Mouse (Mus musculus): ENCODE data around the gene Hspb7. TPM values are rescaled to one million over a fixed set of nuclear protein-coding genes. Genes with fewer than 3 reads are reported as not detected.
A peak's percentile ranks its signal among the peaks of the same experiment; 100 is the strongest.

Hspb7 gene
- total RNA-seq, 2 experiments from 2014 or later: 200 to 208 TPM

GRCm38 (mm10) chr4:141419398-141420191, 984 bp upstream of the Hspb7 start:
- DNase-seq: no peak

DNA sequence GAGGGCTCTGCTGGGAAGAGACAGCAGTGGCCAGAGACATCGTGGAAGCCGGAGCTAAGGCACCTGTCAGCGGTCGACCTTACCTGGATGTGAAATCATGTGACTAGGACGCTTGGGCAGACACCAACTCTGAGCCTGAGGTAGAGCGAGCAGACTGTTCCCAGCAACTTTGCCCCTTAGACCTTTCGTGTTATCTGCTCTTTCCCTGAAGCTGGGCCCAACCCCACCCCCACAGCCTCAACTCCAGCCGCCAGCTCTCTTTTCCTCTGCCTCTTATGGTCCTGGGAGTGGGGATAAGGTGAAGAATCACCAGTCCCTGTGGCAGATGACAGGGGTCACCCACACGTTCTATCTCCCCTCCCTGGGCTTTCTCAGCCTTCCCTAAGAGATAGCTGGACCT, 307 bp downstream of the Hspb7 start:
- no peak for DNase-seq

DNA sequence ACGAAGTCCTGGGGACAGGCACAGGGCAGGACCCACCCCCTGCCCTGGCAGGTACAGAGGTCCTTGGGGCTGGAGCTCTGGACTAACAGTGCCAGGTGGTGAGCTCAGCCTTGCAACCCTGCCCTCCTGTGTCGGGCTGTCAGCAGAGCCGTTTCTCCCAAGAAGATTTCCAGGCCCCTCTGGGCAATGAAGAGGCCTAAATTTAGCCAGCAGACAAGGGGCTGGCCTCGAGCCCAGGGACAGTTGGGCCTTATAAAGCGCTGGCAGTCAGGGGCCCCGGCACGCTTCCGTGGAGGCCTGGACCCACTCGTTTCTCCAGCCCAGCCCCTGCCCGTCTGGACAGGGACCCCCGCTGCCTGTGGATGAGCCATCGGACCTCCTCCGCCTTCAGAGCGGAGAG, 844 bp downstream of the Hspb7 start:
- DNase-seq: peak; percentile 81

DNA sequence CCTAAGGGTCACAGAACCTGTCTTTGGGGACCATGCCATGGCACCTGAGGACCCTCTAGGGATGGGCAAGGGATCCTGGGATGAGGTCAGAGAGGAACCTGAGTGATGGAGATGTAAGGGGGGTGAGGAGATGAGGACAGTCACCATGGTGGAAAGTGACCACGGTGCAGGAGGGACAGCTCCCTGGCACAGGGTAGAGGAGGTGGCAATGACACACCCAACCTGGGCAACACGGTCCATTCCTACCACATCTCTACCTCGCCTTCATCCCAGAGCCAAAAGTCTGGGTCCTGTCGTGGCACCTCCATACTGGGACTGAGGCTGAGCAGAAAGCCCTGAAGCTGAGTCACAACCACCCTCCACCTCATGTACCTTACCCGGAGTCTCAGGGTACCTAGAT, 2.3 kb downstream of the Hspb7 start:
- no peak for DNase-seq

GRCm38 (mm10) chr4:141423288-141423687, 2.7 kb downstream of the Hspb7 start:
- no peak for DNase-seq

DNA sequence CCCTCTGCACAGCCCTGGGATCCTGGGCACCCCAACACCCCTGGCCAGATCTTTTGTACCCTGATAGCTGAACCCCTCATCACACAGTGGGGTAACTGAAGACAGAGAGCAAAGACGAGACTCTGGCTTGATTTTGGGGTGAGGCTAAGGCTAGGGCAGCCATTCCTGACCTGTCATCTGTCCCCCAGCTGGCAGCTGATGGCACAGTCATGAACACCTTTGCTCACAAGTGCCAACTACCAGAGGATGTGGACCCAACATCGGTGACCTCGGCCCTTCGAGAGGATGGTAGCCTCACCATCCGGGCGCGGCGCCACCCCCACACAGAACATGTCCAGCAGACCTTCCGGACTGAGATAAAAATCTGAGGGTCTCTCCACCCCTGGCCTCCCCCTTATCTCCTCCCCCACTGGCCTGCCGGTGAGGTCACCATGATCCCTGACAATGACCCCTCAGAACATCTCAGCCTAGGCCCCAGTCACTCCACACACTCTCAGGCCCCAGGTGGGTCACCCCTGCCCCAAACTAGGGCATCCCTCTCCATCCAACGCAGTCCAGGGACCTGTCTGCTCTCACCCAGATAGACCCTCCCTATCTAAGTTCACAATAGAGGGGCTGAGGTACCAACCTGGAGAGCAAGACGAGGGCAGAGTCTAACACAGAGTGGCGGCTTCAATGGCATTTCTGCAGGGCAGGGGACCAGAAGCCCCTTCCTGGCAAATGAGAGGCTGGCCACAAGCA, 3.3 kb downstream of the Hspb7 start:
- DNase-seq: no peak

DNA sequence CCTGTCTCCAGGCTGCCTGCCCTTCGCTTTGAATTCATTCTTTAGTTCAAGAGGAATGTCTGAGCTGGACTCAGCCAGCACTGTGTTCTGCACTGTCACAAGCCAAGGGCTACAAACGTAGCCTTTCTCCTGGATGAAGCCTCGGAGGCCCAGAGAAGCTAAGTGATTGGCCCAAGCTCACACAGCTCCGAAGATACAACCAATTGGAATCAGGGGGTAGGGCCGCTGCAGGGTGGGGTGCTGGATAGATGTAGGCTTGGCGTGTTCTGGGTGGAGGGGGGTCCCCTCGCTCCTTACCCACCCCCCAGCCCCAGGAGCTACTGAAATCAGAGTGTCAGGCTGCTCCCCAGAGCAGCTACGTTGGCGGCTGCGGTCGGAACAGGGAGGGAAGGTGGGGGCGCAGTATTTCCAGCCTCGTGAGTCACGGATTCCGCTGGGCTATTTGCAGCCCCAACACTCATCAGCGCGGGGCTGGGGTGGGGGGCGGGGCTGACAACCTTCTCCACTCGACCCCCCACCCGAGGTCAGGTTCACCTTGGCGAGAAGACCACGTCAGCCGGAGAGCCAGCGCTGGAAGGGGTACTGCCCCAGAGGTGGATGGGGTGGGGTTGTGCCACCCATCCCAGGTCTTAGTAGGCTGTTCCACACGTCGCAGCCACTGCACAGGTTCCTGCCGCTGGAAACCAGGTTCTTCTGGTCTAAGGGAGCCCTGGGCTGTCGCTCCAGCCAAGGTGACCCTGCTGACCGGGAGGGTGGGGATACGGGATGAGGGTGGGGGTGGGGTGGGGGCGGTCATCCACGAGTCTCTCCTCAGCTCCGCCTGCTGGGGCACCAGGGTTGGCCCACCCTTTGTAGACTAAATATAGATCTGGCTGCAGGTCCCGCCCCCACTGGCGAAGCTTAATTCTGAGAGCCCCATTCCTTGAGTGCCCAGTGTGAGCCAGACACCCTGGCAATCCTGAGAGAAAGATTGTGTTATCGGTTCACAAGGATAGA, 5.2 kb downstream of the Hspb7 start:
- peak; percentile 58 for DNase-seq

- DNase-seq: no peak
These were observed 6.5 kb downstream of the Hspb7 start for GRCm38 (mm10) chr4:141426796-141427745.

DNA sequence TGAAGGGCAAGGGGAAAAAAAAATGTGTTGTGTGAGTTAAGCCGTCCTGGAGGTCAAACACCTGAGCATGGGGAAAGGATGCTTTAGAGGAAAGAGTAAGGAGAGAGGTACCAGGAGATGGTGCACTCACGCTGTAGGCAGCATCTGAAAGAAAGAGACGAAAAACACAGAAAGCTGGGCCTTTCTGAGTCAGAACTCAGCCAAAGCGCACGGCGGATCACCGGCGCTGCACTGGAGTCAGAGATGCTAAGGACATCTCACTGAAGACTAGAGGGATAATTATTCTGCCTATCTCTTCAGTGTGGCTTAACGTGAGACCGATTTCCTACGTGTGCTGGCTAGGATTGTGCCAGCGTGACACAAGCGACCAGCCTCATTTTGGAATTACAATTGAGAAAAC, 7.3 kb downstream of the Hspb7 start:
- DNase-seq: no peak

- DNase-seq: no peak
These were observed 8.8 kb downstream of the Hspb7 start for GRCm38 (mm10) chr4:141429381-141429780.

- DNase-seq: peak; percentile 61
These were observed 9.3 kb downstream of the Hspb7 start for GRCm38 (mm10) chr4:141429847-141430246.

DNA sequence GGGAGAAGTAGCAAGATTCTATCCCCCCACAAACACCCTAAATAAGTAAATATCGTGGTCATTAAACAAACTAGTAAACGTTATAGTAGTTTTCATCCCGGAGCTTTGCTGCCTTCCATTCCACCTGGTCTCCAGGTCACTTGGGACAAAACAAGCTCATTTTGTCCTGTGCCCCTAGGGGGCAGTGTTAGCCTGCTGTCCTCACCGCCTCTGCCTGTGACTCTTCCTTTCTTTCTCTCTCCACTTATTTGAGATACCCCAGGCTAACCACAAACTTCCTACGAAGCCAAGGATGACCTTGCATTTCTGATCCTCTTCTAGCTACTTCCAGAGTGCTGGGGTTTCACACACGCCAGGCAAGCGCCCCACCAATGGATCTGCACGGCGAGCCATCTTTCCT, 10.4 kb downstream of the Hspb7 start:
- DNase-seq: peak; percentile 71

- no peak for DNase-seq
These were observed 12.1 kb downstream of the Hspb7 start for GRCm38 (mm10) chr4:141432666-141433065.

DNA sequence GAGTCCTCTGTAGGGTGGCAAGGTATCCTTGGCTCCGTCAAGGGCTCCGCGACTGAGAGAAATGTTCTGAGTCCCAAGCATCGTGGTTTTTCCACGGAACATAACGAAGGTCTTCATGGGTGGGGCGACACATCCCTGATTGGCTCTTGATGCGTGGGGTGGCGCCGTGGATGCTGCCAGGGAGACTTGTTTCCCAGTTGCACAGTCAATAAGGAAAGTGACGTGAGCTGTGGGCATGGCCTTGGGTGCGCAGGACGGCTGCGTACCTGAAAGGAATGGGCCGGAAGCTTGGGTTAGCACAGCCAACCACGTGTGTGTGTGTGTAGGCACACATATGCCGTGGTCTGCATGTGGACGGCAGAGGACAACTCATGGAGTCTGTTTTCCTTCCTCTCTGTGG, 12.6 kb downstream of the Hspb7 start:
- no peak for DNase-seq

GRCm38 (mm10) chr4:141435974-141436373, 15.4 kb downstream of the Hspb7 start, which contains the start of gene Srarp:
Gene Srarp, minus strand, starts transcription at chr4:141436105.
- DNase-seq: no peak

DNA sequence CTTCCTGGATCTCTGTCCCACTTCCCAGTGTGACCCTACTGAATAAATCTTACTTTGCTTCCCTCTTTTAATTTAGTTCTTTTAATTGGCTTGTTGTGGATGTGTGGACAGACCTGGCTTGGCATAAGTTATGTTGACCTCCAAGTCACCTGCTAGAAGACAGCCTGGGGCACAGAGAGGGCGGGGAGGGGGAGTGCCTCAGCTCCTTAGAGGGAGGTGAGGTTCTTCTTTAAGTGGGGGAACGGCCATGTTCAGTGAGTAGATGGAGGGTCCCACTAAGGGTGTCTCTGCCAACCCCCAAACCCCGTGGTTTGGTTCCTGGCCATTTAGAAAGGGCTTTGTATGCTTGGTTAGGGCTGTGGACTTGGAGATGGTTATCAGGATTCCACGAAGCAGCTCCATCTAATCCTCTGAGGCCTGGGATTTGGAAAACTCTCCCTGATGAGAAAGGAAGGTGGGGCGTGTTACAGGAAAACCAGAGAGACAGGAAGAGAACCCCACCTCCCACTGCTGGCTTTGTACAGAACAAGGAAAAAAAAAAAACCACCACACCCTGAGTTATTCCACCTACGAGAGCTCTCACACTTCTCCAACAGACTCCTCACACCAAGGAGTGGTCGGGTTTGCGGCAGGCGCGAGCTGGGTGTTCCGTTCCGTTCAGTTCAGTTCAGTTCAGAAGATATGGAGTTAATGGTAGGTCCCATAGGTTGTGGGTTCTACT, 18.7 kb downstream of the Hspb7 start:
- DNase-seq: no peak

DNA sequence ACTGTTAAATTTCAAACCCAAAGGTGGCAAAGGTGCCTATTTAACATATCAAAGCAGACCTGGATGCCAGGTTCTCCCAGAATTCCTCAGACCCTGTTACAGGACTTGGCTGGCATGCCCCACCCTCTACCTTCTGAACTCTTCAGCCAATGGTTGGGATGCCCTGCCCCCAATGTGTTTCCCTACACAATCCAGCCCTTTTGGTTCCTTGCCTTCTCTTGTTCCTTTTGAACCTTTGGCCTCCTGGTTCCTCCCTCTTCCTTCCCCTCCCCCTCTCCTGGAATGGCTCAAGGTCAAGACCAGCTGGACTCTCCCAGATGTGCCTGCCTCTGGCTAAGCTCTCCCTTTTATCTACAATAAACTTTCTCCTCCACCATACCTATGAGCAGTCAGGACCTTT, 20.3 kb downstream of the Hspb7 start:
- DNase-seq: no peak

DNA sequence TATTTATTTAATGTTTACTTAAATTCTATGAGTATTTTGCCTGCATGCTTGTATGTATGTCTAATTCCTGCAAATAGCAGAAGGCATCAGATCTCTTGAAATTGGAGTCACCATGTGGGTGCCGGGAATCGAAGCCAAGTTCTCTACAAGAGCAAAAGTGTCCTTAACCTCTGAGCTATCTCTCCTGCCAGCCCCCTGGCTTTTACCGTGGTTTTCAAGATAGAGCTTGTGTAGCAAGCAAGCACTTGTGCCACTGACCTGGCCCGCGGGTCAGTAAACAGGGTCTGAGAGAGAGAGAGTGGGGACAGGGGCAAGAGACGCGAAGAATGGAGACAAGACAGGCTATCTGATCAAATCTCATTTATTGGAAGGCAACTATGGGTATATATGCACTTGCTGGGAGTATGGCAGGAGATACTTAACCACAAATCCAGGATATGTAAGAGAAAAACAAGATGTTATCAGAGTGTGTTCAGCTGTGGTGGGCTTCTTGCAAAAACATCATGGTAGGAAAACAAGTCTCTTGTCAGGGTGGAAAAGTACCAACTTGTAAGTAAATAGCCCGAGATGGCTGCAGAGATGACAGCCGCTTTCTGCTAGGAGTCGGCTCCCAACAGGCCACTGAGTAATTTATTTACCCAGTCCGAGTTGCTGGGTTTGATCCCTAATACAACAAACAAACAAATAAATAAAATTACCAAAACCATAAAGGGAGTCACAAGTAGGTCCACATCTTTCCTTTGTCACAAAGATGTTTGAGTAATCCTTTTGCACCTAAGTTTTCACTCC, 23.3 kb downstream of the Hspb7 start:
- DNase-seq: no peak

- DNase-seq: peak; percentile 93
These were observed 24.1 kb downstream of the Hspb7 start, which contains the start of gene Zbtb17 for GRCm38 (mm10) chr4:141444451-141445327. Gene Zbtb17, plus strand, starts transcription at chr4:141444654.

Measured in gastrocnemius, postnatal 10 days (tissue).